Mouse (Mus musculus) CD4-positive, CD25-positive, alpha-beta regulatory T cell, adult 9 weeks (primary cell): ENCODE measurements around the gene Arrdc2. TPM values are rescaled to one million over a fixed set of nuclear protein-coding genes. Genes with fewer than 3 reads are reported as not detected.

ENCODE experiments used
- polyA plus RNA-seq: library from polyadenylated mRNA; unstranded; fragments of 100-300 nt; shearing (Covaris generic); gene quantifications from one replicate; pipeline ENCODE4 v1.2.1, GENCODE M21; 2017

The Arrdc2 gene
- 2.3 TPM for polyA plus RNA-seq

GRCm38 (mm10) chr8:70839408-70840351, at the start of gene Arrdc2:
Gene Arrdc2, minus strand, starts transcription at chr8:70839720.

DNA sequence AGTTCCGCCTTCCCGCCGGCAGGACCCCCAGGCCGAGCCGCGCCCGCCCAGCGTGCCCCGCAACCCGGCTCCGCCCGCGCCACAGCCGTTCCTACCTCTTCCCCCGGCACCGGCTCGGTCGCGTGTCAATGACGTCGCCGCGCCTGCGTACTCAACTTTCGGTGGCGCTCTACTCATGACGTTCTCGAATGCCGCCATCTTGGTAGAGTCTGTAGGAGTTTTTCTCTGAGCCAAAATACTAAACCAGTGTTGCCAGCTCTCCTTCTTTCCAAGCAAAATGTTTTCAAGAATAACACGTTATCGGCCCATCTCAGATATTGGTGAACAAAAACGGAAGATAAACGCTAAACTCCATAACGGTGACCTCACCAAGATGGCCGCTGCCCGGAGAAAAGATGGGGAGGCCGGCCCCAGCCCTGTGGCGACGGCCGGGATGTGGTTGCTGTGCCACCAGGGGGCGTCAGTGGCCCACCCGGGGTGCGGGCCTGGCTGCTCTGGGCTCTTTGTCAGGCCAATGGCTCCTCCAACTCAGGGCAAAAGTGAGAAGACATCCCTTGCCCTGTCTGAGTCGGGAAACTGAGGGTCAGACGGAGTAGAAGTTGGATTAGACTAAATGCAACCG, 34.0 kb upstream of the Arrdc2 start, which contains the start of gene Ccdc124:
TSS of gene Ccdc124 (minus strand) at position 572 of the 622 bp plus-strand sequence.

DNA sequence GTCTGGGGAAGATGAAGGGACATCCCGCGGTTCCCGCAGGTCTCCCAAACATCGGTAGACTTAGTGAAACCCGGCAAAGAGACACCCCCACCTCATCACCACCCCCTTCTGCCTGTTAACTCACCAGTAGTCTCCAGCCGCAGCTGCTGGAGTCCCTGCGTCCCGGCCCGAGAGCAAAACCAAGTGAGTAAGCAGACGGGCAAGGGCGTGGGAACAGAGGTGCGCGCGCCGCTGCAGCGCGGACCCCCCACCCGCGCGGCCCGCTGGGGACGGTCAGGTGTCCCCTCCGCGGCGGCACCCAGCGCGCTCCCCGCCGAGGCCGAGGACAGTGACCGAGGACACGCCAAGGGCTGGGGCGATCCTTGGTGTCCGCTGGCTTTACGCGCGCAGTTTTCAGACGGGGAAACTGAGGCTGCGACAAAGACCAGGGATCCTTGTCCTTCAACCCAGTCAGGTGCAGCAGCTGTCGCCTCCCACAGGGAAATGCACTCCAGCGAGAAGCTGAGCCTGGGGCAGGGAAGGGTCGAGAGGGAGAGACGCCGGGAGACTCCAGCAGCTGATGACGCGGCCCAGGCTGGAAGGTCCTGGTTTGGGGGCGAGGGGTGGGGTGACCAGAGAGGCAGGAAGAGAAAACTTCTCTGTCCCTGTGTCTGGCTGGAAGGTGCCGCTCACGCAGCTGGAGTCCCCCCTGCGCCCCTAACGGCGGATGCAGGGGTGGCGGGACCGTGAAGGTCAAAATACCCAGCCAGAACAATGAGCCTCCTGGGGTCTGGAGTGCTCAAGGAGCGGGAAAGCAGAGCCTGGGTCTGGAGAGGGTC, 23.5 kb upstream of the Arrdc2 start, which contains the start of gene Kcnn1:
TSS of gene Kcnn1 (minus strand) at position 435 of the 818 bp plus-strand sequence.

GRCm38 (mm10) chr8:70808239-70808638, 31.3 kb downstream of the Arrdc2 start, which contains the start of gene Il12rb1:
Gene Il12rb1, plus strand, starts transcription at chr8:70808449.

GRCm38 (mm10) chr8:70804481-70805206, 34.9 kb downstream of the Arrdc2 start, which contains the start of gene Mast3:
Gene Mast3, minus strand, starts transcription at chr8:70805054.

Other genes starting within 250 kb of the Arrdc2 start
- 48.6 TPM for gene Isyna1, start 245.3 kb downstream of the Arrdc2 start, polyA plus RNA-seq
- 12.8 TPM for gene Ssbp4, start 230.8 kb downstream of the Arrdc2 start, polyA plus RNA-seq
- gene Lrrc25, start 223.6 kb downstream of the Arrdc2 start, polyA plus RNA-seq, result 0.57 TPM
- gene Gdf15, start 207.3 kb downstream of the Arrdc2 start, polyA plus RNA-seq, result not detected
- gene Pgpep1, start 179.3 kb downstream of the Arrdc2 start, polyA plus RNA-seq, result 9.7 TPM
- 259 TPM for gene Lsm4, start 166.5 kb downstream of the Arrdc2 start, polyA plus RNA-seq
- 12.8 TPM for gene Jund, start 140.8 kb downstream of the Arrdc2 start, polyA plus RNA-seq
- gene Iqcn, start 136.3 kb downstream of the Arrdc2 start, polyA plus RNA-seq, result 0.07 TPM
- gene Gm3336, start 121.2 kb downstream of the Arrdc2 start, polyA plus RNA-seq, result not detected
- gene Pde4c, start 116.0 kb downstream of the Arrdc2 start, polyA plus RNA-seq, result 0.41 TPM
- gene Rab3a, start 85.0 kb downstream of the Arrdc2 start, polyA plus RNA-seq, result 9.9 TPM
- gene Mpv17l2, start 78.8 kb downstream of the Arrdc2 start, polyA plus RNA-seq, result 9.6 TPM
- gene Pik3r2, start 63.0 kb downstream of the Arrdc2 start, polyA plus RNA-seq, result 17.0 TPM
- gene Mast3, start 34.7 kb downstream of the Arrdc2 start, polyA plus RNA-seq, result 49.0 TPM
- 49.0 TPM for gene Il12rb1, start 31.3 kb downstream of the Arrdc2 start, polyA plus RNA-seq
- not detected for gene Kcnn1, start 23.5 kb upstream of the Arrdc2 start, polyA plus RNA-seq
- 78.6 TPM for gene Ccdc124, start 34.2 kb upstream of the Arrdc2 start, polyA plus RNA-seq
- not detected for gene Slc5a5, start 53.0 kb upstream of the Arrdc2 start, polyA plus RNA-seq
- 8,122 TPM for gene Rpl18a, start 57.7 kb upstream of the Arrdc2 start, polyA plus RNA-seq
- gene Map1s, start 66.2 kb upstream of the Arrdc2 start, polyA plus RNA-seq, result 26.4 TPM